Mouse (Mus musculus): ENCODE data around the gene Bcan. TPM values are rescaled to one million over a fixed set of nuclear protein-coding genes. Genes with fewer than 3 reads are reported as not detected.

The Bcan gene
- polyA plus RNA-seq, 1 experiment = not detected

DNA sequence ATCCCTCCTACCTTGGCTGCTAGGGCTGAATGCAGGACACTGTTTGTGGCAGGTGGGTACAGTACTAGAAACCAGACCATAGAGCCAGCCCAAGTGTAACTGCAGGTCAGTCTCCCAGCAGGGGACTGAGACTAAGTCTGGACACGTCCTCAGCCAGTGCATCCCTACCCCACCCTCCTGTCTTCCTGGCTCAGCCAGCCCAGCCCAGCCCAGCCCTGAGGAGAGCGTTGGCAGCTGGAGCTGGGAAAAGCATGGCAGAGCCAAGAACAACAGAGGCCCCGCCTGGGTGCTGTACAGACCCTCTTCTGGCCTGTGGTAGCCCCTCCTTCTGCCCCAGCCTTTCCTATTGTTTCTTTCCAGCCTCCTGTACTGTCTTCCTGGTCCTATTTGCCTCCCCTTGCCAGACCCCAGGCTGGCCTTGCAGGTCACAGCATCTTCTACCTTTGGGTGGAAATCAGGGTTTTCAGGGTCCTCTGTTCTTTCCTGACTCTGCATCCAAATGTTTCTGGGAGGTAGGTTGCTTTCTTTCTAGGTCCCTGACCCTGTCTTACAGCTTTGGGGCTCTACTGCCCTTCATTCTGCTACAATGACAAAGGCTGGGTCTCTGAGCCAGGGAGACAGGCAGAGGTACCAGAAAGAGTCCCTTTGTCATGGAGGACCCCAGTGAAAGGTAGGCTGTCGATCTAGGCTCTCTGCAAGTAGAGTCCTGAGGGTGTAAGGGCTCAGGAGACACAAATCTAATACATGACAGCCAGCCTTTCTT lies 55.0 kb downstream of the Bcan start:
- H3K36me3 ChIP-seq (ENCODE audit: control insufficient read depth, insufficient read depth, low read length) = peaks cover 12% of the 10 kb centered on the region
- WGBS = 51% methylated on average over 4 of the region's 4 CpGs
- DNase-seq (ENCODE audit: low read depth in 1 of 2, low spot score in 2 of 2) = no peak

DNA sequence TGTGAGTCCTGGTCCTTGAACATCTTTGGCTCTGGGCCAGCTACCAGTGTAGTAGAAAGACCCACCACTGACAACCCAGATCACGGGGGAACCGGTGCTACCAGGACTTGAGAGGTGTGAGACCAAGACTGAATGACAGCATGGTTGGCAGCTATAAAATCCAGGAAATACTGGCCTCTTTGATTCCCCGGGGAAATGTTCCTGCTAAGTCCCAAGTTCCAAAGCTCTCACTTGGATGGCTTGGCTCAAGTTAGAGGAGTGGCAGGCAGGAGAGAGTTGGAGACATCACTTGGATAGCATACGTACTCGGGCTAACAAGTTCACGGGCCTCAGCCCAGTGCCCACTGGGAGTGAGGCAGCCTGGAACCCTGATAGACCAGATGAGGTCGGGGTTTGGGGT lies 56.4 kb downstream of the Bcan start:
- Histone ChIP-seq H3K4me1 (ENCODE audit: control insufficient read depth, insufficient read depth, insufficient read length) (no peaks in the 10 kb centered on the region; the same call in 1 of the 2 replicates), H3K27ac (ENCODE audit: insufficient read depth, low read length) (no peak overlapping the region), H3K4me3 (ENCODE audit: extremely low read depth, insufficient read depth, insufficient read length) (no peak overlapping the region), H3K27me3 (ENCODE audit: control insufficient read depth, insufficient read depth, low read length) (peaks cover 10% of the 10 kb centered on the region), H3K36me3 (ENCODE audit: control insufficient read depth, insufficient read depth, low read length) (peaks cover 20% of the 10 kb centered on the region)
- DNase-seq (ENCODE audit: low read depth in 1 of 2, low spot score in 2 of 2) = no peak
- no peak for TF ChIP-seq POLR2A (IDR thresholded peaks at IDR 0.05; ENCODE audit: low read depth, low read length)
- no peak for TF ChIP-seq CTCF (IDR thresholded peaks at IDR 0.05; ENCODE audit: extremely low read depth, insufficient read depth, insufficient read length, insufficient replicate concordance)
- WGBS = 86% methylated on average over 7 of the region's 7 CpGs

More for the DNA sequence above, 55.0 kb downstream of the Bcan start:
- Histone ChIP-seq H3K4me3 (ENCODE audit: extremely low read depth, insufficient read depth, insufficient read length) (no peak overlapping the region), H3K27me3 (ENCODE audit: control insufficient read depth, insufficient read depth, low read length) (peaks cover 18% of the 10 kb centered on the region), H3K4me1 (ENCODE audit: control insufficient read depth, insufficient read depth, insufficient read length) (no peaks in the 10 kb centered on the region; the same call in 1 of the 2 replicates), H3K27ac (ENCODE audit: insufficient read depth, low read length) (no peak overlapping the region)
- TF ChIP-seq POLR2A (IDR thresholded peaks at IDR 0.05; ENCODE audit: low read depth, low read length) (no peak), CTCF (IDR thresholded peaks at IDR 0.05; ENCODE audit: extremely low read depth, insufficient read depth, insufficient read length, insufficient replicate concordance) (no peak)

DNA sequence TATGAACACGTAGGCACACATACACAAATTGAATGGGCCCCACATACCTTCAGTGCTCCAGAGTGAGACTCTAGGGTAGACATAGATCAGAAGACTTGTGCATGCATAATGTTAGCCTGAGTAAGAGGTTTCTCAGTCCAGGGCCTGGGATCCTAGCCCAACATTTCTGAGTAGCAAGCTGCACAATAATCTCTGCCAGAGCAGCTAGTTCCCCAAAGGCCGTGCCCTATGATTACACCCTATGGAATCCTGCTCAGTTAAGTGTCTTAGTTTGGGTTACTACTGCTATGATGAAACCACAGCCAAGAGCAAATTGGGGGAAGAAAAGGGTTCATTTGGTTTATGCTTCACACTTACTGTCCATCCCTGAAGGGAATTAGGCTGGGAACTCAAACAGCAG lies 57.6 kb downstream of the Bcan start:
- WGBS = 94% methylated on average over 2 of the region's 2 CpGs
- Histone ChIP-seq H3K4me3 (ENCODE audit: extremely low read depth, insufficient read depth, insufficient read length) (no peak overlapping the region), H3K4me1 (ENCODE audit: control insufficient read depth, insufficient read depth, insufficient read length) (no peaks in the 10 kb centered on the region; the same call in 1 of the 2 replicates), H3K27ac (ENCODE audit: insufficient read depth, low read length) (no peak overlapping the region), H3K27me3 (ENCODE audit: control insufficient read depth, insufficient read depth, low read length) (peaks cover 3% of the 10 kb centered on the region), H3K36me3 (ENCODE audit: control insufficient read depth, insufficient read depth, low read length) (peaks cover 25% of the 10 kb centered on the region)
- TF ChIP-seq POLR2A (IDR thresholded peaks at IDR 0.05; ENCODE audit: low read depth, low read length) = no peak
- no peak for DNase-seq (ENCODE audit: low read depth in 1 of 2, low spot score in 2 of 2)

DNA sequence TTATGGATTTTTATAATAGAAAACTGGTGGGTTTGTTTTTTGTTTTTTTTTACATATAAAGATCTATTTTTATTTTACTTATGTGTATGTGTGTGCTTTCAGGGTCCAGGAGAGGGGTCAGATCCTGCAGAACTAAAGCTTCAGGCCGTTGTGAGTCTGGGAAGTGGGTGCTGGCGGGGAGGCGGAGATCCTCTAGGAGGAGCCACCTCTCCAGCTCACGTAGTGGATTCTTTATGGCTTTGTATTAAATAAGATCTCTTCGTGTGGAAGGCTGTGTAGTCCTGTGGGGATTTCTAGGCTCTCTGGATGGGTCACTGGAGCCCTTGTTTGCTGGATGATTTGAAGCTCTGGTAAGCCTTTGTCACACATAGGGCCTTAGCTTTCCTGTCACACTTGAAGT lies 59.4 kb downstream of the Bcan start:
- TF ChIP-seq POLR2A (IDR thresholded peaks at IDR 0.05; ENCODE audit: low read depth, low read length) (no peak), CTCF (IDR thresholded peaks at IDR 0.05; ENCODE audit: extremely low read depth, insufficient read depth, insufficient read length, insufficient replicate concordance) (no peak)
- Histone ChIP-seq H3K4me3 (ENCODE audit: extremely low read depth, insufficient read depth, insufficient read length) (no peak overlapping the region), H3K36me3 (ENCODE audit: control insufficient read depth, insufficient read depth, low read length) (peaks cover 31% of the 10 kb centered on the region), H3K27ac (ENCODE audit: insufficient read depth, low read length) (no peak overlapping the region), H3K27me3 (ENCODE audit: control insufficient read depth, insufficient read depth, low read length) (no peaks in the 10 kb centered on the region), H3K4me1 (ENCODE audit: control insufficient read depth, insufficient read depth, insufficient read length) (no peaks in the 10 kb centered on the region)
- DNase-seq (ENCODE audit: low read depth in 1 of 2, low spot score in 2 of 2) = no peak
- 89% methylated on average over 5 of the region's 5 CpGs for WGBS

Other genes with a start within 250 kb of the Bcan start
- gene Ntrk1, start 205.1 kb downstream of the Bcan start, polyA plus RNA-seq (2012; rRNA removed) = 0.09 and 0.14 TPM in 2 replicates
- gene Insrr, start 203.3 kb downstream of the Bcan start, polyA plus RNA-seq (2012; rRNA removed) = 0.25 and 0.42 TPM in 2 replicates
- 63.8 and 65.8 TPM in 2 replicates for gene Pear1, start 175.9 kb downstream of the Bcan start, polyA plus RNA-seq (2012; rRNA removed)
- gene Sh2d2a, start 153.5 kb downstream of the Bcan start, polyA plus RNA-seq (2012; rRNA removed) = 27.4 and 29.1 TPM in 2 replicates
- 23.3 and 23.4 TPM in 2 replicates for gene Prcc, start 114.6 kb downstream of the Bcan start, polyA plus RNA-seq (2012; rRNA removed)
- gene Hdgf, start 93.9 kb downstream of the Bcan start, polyA plus RNA-seq (2012; rRNA removed) = 43.6 and 50.0 TPM in 2 replicates
- gene Mrpl24, start 80.7 kb downstream of the Bcan start, polyA plus RNA-seq (2012; rRNA removed) = 24.3 and 34.6 TPM in 2 replicates
- 14.3 and 17.4 TPM in 2 replicates for gene Isg20l2, start 69.9 kb downstream of the Bcan start, polyA plus RNA-seq (2012; rRNA removed)
- 35.6 and 36.7 TPM in 2 replicates for gene Rrnad1, start 69.5 kb downstream of the Bcan start, polyA plus RNA-seq (2012; rRNA removed)
- 0.08 TPM in 1 of 2 replicates, not detected in the other for gene Crabp2, start 51.6 kb downstream of the Bcan start, polyA plus RNA-seq (2012; rRNA removed)
- gene Nes, start 29.2 kb downstream of the Bcan start, polyA plus RNA-seq (2012; rRNA removed) = 1.2 and 1.7 TPM in 2 replicates
- gene Hapln2, start 27.4 kb upstream of the Bcan start, polyA plus RNA-seq (2012; rRNA removed) = not detected in 2 replicates
- 5.0 and 5.2 TPM in 2 replicates for gene Gpatch4, start 42.9 kb upstream of the Bcan start, polyA plus RNA-seq (2012; rRNA removed)
- 30.0 and 32.1 TPM in 2 replicates for gene Naxe, start 58.3 kb upstream of the Bcan start, polyA plus RNA-seq (2012; rRNA removed)
- gene Ttc24, start 78.1 kb upstream of the Bcan start, polyA plus RNA-seq (2012; rRNA removed) = not detected in 2 replicates
- 4.3 and 5.0 TPM in 2 replicates for gene Iqgap3, start 81.7 kb upstream of the Bcan start, polyA plus RNA-seq (2012; rRNA removed)
- gene Mef2d, start 142.1 kb upstream of the Bcan start, polyA plus RNA-seq (2012; rRNA removed) = 119 and 142 TPM in 2 replicates

Data from spleen, adult 2 months (tissue).